Mouse (Mus musculus): Measurements from ENCODE around the gene Gabrr3. TPM values are rescaled to one million over a fixed set of nuclear protein-coding genes. Genes with fewer than 3 reads are reported as not detected.
"Not testable (repeated sequence)": the region's sequence is repeated elsewhere in the genome, so short reads cannot be mapped to it uniquely, and the experiment has no call there.

The Gabrr3 gene
- total RNA-seq (2021) = not detected
- long read RNA-seq, experiment 1 = 0 reads
- long read RNA-seq, experiment 2 = 0 reads

DNA sequence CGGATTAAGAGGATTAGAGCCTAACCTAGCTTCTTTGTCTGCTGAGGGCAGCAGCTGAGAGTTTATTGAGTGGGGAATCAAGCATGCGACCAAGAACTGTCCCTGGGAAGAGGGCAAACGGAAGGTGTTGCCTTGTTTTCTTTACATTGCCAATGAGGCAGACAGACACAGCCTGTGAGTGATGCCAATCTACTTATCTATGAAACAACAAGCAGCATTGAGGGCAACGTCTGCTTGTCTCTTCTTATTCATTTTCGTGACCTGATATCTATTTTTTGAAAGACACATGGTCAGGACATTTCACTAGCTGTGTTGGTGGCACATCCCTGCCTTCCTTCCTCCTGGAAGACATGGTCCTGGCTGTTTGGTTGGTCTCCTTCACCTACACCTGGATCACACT lies at the start of gene Gabrr3:
Gabrr3 (plus strand) TSS at position 301 of the 400 bp plus-strand sequence.
- intact Hi-C loops (cut with DNase I) = loop anchor here (10.0 kb wide), 1 partner anchor 952 kb away; no protein-coding TSS in a partner anchor

DNA sequence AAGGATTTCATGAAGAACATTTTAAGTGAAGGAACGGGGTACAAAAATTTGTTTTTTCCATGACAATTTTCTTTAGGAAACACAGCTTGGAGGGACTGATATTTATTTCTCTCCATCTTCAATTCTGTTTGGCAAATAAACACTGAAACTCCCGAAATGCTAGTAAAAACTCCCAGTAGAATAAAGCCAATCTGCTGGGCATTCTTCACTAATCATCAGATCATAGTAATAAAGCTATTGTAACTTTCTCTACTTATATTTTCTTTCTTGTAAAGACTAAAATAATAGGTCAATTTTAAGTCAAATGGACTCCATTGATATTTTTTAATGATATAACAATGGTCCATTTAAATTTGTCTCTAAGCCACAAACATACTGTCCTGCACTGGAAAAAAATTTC lies 43.2 kb upstream of the Gabrr3 start, which contains the start of gene Olfr209:
Olfr209 (minus strand) TSS at position 101 of the 400 bp plus-strand sequence.
- DNase-seq = no peak
- intact Hi-C loops (cut with DNase I) = no loop called here

More for the DNA sequence above, at the start of gene Gabrr3:
- no peak for DNase-seq

DNA sequence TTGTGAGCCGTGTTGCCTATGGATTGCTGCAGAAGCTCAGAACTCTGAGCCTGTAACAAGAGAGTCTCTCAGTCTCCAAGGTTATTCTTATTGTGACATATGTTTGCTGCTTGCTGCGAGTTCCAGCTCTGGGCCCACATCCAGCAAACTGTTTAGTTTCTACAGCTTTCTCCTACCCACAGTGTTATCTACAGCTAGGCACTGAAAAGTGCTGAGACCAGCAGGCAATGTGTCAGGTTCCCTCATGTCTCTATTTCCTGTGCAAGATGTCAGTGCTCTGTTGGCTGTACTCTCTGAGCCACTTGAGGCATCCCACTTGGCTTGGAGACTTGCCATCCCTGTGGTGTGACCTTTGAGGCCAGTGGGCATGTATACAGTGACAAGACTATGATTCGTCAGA lies 13.8 kb upstream of the Gabrr3 start:
- intact Hi-C loops (cut with DNase I) = no loop called here
- no peak for DNase-seq

- no peak for DNase-seq
- intact Hi-C loops (cut with DNase I) = loop anchor here (5.0 to 10.0 kb wide), 2 partner anchors 774 to 946 kb away; no protein-coding TSS in a partner anchor
Observed at GRCm38 (mm10) chr16:59401102-59401501, 6.0 kb upstream of the Gabrr3 start.

GRCm38 (mm10) chr16:59401985-59402384 lies 5.1 kb upstream of the Gabrr3 start:
- no peak for DNase-seq
- intact Hi-C loops (cut with DNase I) = loop anchor here (5.0 to 10.0 kb wide), 2 partner anchors 775 to 947 kb away; no protein-coding TSS in a partner anchor

DNA sequence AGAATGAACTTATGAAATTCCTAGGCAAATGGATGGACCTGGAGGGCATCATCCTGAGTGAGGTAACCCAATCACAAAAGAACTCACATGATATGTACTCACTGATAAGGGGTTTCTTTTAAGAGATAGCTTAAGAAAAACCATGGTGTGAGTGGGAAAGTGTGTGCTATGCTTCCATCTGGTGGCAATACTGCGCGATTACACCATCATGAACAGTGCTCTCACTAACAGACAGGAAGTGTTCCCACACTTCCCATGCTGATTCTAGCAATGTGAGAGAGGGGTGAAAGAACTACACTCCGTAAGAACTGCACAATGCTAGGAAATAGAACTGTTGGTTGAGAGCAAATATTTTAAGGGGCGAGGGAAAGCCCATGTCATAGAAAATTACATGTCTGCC lies 3.4 kb upstream of the Gabrr3 start:
- DNase-seq = peak in 1 of 2 experiments; percentile 11
- intact Hi-C loops (cut with DNase I) = loop anchor here (5.0 to 10.0 kb wide), 2 partner anchors 776 to 949 kb away; no protein-coding TSS in a partner anchor

GRCm38 (mm10) chr16:59404798-59405197 lies 2.3 kb upstream of the Gabrr3 start:
- intact Hi-C loops (cut with DNase I) = loop anchor here (5.0 to 10.0 kb wide), 2 partner anchors 777 to 950 kb away; no protein-coding TSS in a partner anchor

DNA sequence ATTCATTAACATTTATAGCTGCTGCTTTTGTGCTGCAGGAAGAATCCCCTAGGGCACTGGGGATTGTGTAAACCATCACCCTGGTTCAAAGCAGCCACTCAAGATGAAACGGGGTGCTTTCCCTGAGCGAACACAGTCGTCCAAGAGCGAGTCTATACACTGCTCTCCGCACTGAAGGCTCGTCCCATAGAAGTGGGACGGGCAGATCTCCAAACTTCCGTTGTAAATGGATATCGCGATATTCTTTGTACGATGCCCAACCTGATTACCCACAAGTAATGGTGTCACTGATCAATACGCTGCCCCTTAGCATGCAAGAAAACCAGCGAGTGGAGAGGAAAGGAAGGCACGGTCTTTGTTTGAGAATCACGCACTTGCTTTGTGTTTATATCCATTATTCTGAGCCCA lies 2.2 kb downstream of the Gabrr3 start:
- no peak for DNase-seq
- intact Hi-C loops (cut with DNase I) = loop anchor here (10.0 kb wide), 1 partner anchor 955 kb away; no protein-coding TSS in a partner anchor

More at GRCm38 (mm10) chr16:59404798-59405197, 2.3 kb upstream of the Gabrr3 start:
- DNase-seq = no peak

DNA sequence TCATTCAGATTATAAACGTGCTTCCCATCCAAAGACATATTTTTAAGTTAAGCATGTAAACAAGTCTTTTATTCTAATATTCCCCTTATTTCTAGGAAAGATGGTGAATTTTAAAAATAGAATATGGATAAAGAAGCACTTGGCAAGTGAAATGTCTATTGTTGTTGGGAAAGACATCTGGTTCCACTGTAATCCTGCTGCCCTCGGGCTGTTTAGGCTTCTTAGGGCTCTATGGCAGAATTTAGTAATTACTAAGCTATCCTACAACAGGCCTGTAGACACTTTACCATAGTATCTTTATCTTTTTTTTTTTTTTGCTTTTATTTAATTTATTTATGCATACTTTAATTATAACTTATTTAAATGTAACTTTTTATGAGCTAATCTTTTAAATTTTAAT lies 2.7 kb downstream of the Gabrr3 start:
- DNase-seq = no peak
- intact Hi-C loops (cut with DNase I) = loop anchor here (10.0 kb wide), 1 partner anchor 955 kb away; no protein-coding TSS in a partner anchor

DNA sequence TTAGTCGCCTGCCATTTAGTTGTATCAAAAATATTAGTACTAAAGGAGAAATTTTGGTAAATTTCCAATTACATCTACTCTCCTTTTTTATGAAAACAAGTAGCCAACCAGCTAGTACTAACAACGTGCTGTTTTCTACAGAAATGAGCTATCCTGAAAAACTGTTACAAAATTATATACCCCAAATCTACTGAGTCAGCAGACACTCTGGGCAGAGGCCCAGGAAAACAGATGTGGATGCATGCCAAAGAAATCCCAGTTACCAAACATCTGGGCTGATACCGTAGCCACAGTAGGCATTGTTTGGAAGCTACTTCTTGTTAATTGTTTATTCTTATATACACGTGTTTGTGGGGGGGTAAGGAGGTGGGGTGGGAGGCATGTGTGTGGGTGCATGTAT lies 6.3 kb downstream of the Gabrr3 start:
- intact Hi-C loops (cut with DNase I) = no loop called here
- peak in 1 of 2 experiments; percentile 4 for DNase-seq

DNA sequence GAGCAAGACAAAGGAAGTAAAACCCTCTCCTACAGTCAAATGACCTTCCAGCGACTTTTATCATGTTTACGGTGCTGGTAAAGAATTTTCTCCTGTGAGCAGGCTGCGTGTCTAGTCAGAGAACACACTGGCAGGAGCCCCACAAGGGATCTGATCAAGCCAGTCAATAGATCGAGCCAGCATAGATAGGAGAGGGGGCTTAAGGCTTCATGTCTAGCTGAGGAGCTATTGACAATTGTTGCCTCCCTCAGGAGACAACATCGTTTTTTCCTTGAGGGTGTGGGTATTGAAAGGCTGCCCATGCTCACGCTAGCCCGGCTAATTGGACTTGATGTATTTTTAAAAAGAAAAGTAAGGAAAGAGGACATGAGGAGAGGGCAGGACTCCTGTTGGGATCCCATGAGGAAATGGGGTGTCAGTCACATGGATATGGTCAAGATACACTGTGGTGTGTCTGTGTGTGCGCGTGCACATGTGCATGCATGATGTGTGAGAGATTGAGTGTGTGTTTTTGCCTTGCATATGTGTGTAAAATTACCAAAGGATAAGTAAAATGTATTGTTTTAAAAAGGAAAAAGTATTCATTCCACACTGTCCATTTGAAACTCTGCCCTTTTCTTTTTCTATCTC lies 13.2 kb downstream of the Gabrr3 start:
- intact Hi-C loops (cut with DNase I) = loop anchor here (2.0 kb wide), 1 partner anchor 196 kb away; no protein-coding TSS in a partner anchor

GRCm38 (mm10) chr16:59420867-59421251 lies 13.7 kb downstream of the Gabrr3 start:
- intact Hi-C loops (cut with DNase I) = loop anchor here (2.0 kb wide), 1 partner anchor 196 kb away; no protein-coding TSS in a partner anchor
- DNase-seq = peak; percentile 68 to 81

More for the DNA sequence above, 13.2 kb downstream of the Gabrr3 start:
- DNase-seq = no peak

GRCm38 (mm10) chr16:59421571-59422345 lies 14.6 kb downstream of the Gabrr3 start:
- intact Hi-C loops (cut with DNase I) = loop anchor here (2.0 kb wide), 1 partner anchor 195 kb away; no protein-coding TSS in a partner anchor
- DNase-seq = no peak

GRCm38 (mm10) chr16:59427960-59428359 lies 20.8 kb downstream of the Gabrr3 start:
- no peak for DNase-seq
- intact Hi-C loops (cut with DNase I) = no loop called here

DNA sequence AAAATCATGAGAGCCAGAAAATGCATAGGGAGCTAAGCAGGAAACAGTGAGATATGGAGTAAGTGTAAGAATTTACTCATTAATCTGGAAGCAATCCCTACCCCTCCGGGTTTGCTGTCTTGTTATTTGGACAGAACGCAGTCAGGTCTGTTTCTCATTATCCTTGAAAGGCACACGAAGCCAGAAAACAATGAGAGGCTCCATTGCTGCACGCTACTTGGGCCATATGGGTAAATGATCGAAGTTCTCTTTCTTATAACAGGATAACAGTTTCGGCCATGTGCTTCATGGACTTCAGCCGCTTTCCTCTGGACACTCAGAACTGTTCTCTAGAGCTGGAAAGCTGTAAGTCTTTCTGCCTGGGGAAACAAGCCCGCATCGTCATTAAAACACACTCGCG lies 26.0 kb downstream of the Gabrr3 start:
- DNase-seq = no peak
- intact Hi-C loops (cut with DNase I) = no loop called here

DNA sequence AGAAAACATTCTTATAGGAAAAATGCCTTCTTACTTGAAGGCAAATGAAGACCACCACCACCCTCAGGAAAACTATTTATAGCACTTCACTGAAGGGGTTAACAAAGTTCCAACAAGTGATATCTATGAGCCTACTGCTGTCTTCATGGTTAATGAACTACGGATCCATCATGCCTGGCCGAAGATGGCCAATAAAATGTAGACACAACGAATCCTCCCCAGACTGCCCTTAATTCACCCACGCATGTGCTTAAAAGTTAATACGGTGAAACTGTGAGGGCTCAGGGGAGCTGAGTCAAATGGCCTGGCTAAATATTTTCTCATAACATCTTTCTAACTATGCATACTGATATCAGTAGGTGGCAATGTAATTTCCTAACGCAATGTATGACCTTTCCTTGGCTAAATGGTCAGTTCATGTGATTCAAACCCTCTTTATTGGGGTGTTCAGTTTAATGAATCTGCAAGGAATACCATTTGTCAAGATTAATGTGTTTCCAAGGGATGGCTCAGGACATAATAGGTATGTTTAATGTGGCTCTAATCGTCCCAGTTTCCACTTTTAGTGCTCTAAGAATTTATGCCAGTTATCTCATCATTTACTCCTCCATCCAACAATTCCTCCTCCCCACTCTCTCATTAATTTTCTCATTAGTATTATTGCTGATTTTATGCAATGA lies 37.9 kb downstream of the Gabrr3 start:
- intact Hi-C loops (cut with DNase I) = no loop called here
- DNase-seq = no peak

- intact Hi-C loops (cut with DNase I) = no loop called here
- no peak for DNase-seq
Observed at GRCm38 (mm10) chr16:59448181-59448580, 41.0 kb downstream of the Gabrr3 start.

- intact Hi-C loops (cut with DNase I) = no loop called here
- DNase-seq = no peak
Observed at GRCm38 (mm10) chr16:59449092-59449491, 42.0 kb downstream of the Gabrr3 start.

- DNase-seq = no peak
- intact Hi-C loops (cut with DNase I) = no loop called here
Observed at GRCm38 (mm10) chr16:59451813-59452212, 44.7 kb downstream of the Gabrr3 start.

- intact Hi-C loops (cut with DNase I) = not testable (repeated sequence)
Observed at GRCm38 (mm10) chr16:59459259-59459861, 52.2 kb downstream of the Gabrr3 start.

More at GRCm38 (mm10) chr16:59459259-59459861, 52.2 kb downstream of the Gabrr3 start:
- DNase-seq = not testable (repeated sequence)

Data from heart, postnatal 14 days (tissue).